Mouse (Mus musculus): Measurements from ENCODE around the gene Opcml.

GRCm38 (mm10) chr9:27767196-27767900 is 23.2 kb upstream of the Opcml start:
- TF ChIP-seq CTCF (IDR thresholded peaks at IDR 0.05; ENCODE audit: extremely low read depth, insufficient read depth, low read length) (no peak), POLR2A (IDR thresholded peaks at IDR 0.05; ENCODE audit: extremely low read depth, insufficient read depth, low read length) (no peak)

Data from cortical plate, adult 2 months (tissue).